Mouse (Mus musculus) MEL (cell line): ENCODE data around the gene Plch1. TPM values are rescaled to one million over a fixed set of nuclear protein-coding genes. Genes with fewer than 3 reads are reported as not detected.

Experiments used
- DNase-seq: peaks from one replicate; pipeline ENCODE4 v3.0.0; 2011; ENCODE audit warnings: low read depth, low spot score
- H3K27ac ChIP-seq: 2 replicates; pipeline ENCODE4 v1.5.1; 2012; ENCODE audit warnings: low read depth, mild to moderate bottlenecking, control low read depth, low read length, moderate library complexity; ENCODE audit not compliant: control insufficient read depth
- H3K27me3 ChIP-seq, 2 experiments: fragments of 150-350 bp in 1 of 2; sonication (generic) in 1 of 2; 2 replicates each; pipeline ENCODE4 v1.6.1; 2012; ENCODE audit warnings: low read length in 2 of 2, mild to moderate bottlenecking in 2 of 2, improper control_type of control experiment in 1 of 2, moderate library complexity in 1 of 2; ENCODE audit not compliant: insufficient read depth in 2 of 2, control insufficient read depth in 1 of 2
- H3K36me3 ChIP-seq, 2 experiments: 2 replicates each; pipeline ENCODE4 v1.6.1; 2012 to 2014; ENCODE audit warnings: low read length in 2 of 2, improper control_type of control experiment in 1 of 2, inconsistent platforms in 1 of 2, mild to moderate bottlenecking in 1 of 2; ENCODE audit not compliant: insufficient read depth in 2 of 2, control insufficient read depth in 1 of 2
- H3K4me1 ChIP-seq, 2 experiments: fragments of 150-350 bp in 1 of 2; sonication (generic) in 1 of 2; 2 replicates each; pipeline ENCODE4 v1.6.1; 2012; ENCODE audit warnings: low read length in 2 of 2, improper control_type of control experiment in 1 of 2, mild to moderate bottlenecking in 1 of 2; ENCODE audit not compliant: insufficient read depth in 2 of 2, control insufficient read depth in 1 of 2
- H3K4me3 ChIP-seq, 2 experiments: fragments of 150-350 bp in 1 of 2; sonication (generic) in 1 of 2; 2 replicates each; pipeline ENCODE4 v1.5.1; 2012; ENCODE audit warnings: low read depth in 2 of 2, low read length in 2 of 2, mild to moderate bottlenecking in 2 of 2, moderate library complexity in 2 of 2, control low read depth in 1 of 2, improper control_type of control experiment in 1 of 2; ENCODE audit not compliant: control insufficient read depth in 1 of 2, insufficient read depth in 1 of 2
- H3K79me2 ChIP-seq: 2 replicates; pipeline ENCODE4 v1.6.1; 2012; ENCODE audit warnings: mild to moderate bottlenecking, low read length, moderate library complexity; ENCODE audit not compliant: control insufficient read depth, poor library complexity, insufficient read depth
- H3K9ac ChIP-seq: 2 replicates; pipeline ENCODE4 v1.6.1; 2012; ENCODE audit warnings: low read depth, mild to moderate bottlenecking, control low read depth, low read length, moderate library complexity; ENCODE audit not compliant: control insufficient read depth, poor library complexity, severe bottlenecking
- H3K9me3 ChIP-seq: fragments of 150-350 bp; sonication (generic); replicated peaks from 2 replicates; pipeline ENCODE4 v1.6.1; 2012; ENCODE audit warnings: mild to moderate bottlenecking, low read length, improper control_type of control experiment, moderate library complexity; ENCODE audit not compliant: insufficient read depth
- CTCF ChIP-seq, 3 experiments: IDR thresholded peaks in 2 of 3; conservative IDR thresholded peaks in 1 of 3; 2 replicates each; pipeline ENCODE4 v1.5.1; 2011 to 2012; ENCODE audit warnings: low read length in 3 of 3, low read depth in 2 of 3, mild to moderate bottlenecking in 2 of 3, improper control_type of control experiment in 1 of 3, inconsistent platforms in 1 of 3, mixed read lengths in 1 of 3, moderate library complexity in 1 of 3; ENCODE audit not compliant: control insufficient read depth in 1 of 3, insufficient read depth in 1 of 3, poor library complexity in 1 of 3, severe bottlenecking in 1 of 3
- ELF1 ChIP-seq: IDR thresholded peaks from 2 replicates; pipeline ENCODE4 v1.6.1; 2014; ENCODE audit warnings: low read depth, mild to moderate bottlenecking, inconsistent platforms, low read length, improper control_type of control experiment, moderate library complexity
- EP300 ChIP-seq, 2 experiments: IDR thresholded peaks; 2 replicates each; pipeline ENCODE4 v1.6.1; 2011; ENCODE audit warnings: improper control_type of control experiment in 2 of 2, low read length in 2 of 2, low read depth in 1 of 2, mild to moderate bottlenecking in 1 of 2
- GABPA ChIP-seq: IDR thresholded peaks from 2 replicates; pipeline ENCODE4 v1.6.1; 2012; ENCODE audit warnings: low read depth, mild to moderate bottlenecking, inconsistent platforms, low read length, improper control_type of control experiment, moderate library complexity
- JUND ChIP-seq: IDR thresholded peaks from 2 replicates; pipeline ENCODE4 v1.6.1; 2011; ENCODE audit warnings: low read depth, mild to moderate bottlenecking, improper control_type of control experiment, low read length
- MAFK ChIP-seq: IDR thresholded peaks from 2 replicates; pipeline ENCODE4 v1.6.1; 2011; ENCODE audit warnings: low read depth, mild to moderate bottlenecking, low read length, improper control_type of control experiment, borderline replicate concordance
- MYC ChIP-seq: IDR thresholded peaks from 2 replicates; pipeline ENCODE4 v1.6.1; 2011; ENCODE audit warnings: low read depth, mild to moderate bottlenecking, low read length, improper control_type of control experiment, moderate library complexity
- NRF1 ChIP-seq: IDR thresholded peaks from 2 replicates; pipeline ENCODE4 v1.6.1; 2014; ENCODE audit warnings: low read depth, mild to moderate bottlenecking, inconsistent platforms, low read length, improper control_type of control experiment, moderate library complexity; ENCODE audit not compliant: poor library complexity, insufficient read depth, severe bottlenecking
- RAD21 ChIP-seq: IDR thresholded peaks from 2 replicates; pipeline ENCODE4 v1.6.1; 2011; ENCODE audit warnings: mild to moderate bottlenecking, low read depth, low read length, improper control_type of control experiment
- RCOR1 ChIP-seq: IDR thresholded peaks from 2 replicates; pipeline ENCODE4 v1.6.1; 2012; ENCODE audit warnings: low read depth, mild to moderate bottlenecking, inconsistent platforms, low read length, improper control_type of control experiment
- UBTF ChIP-seq: IDR thresholded peaks from 2 replicates; pipeline ENCODE4 v1.6.1; 2012; ENCODE audit warnings: low read depth, mild to moderate bottlenecking, inconsistent platforms, low read length, improper control_type of control experiment, moderate library complexity, borderline replicate concordance; ENCODE audit not compliant: insufficient read depth
- USF1 ChIP-seq: IDR thresholded peaks from 2 replicates; pipeline ENCODE4 v1.6.1; 2014; ENCODE audit warnings: low read depth, mild to moderate bottlenecking, inconsistent platforms, low read length, improper control_type of control experiment, moderate library complexity
- USF2 ChIP-seq, 2 experiments: IDR thresholded peaks; 2 replicates each; pipeline ENCODE4 v1.6.1; 2011 to 2012; ENCODE audit warnings: improper control_type of control experiment in 2 of 2, low read length in 2 of 2, borderline replicate concordance in 1 of 2, inconsistent platforms in 1 of 2, low read depth in 1 of 2, mild to moderate bottlenecking in 1 of 2; ENCODE audit not compliant: insufficient read depth in 1 of 2
- ZKSCAN1 ChIP-seq: IDR thresholded peaks from 2 replicates; pipeline ENCODE4 v1.6.1; 2012; ENCODE audit warnings: low read depth, mild to moderate bottlenecking, inconsistent platforms, low read length, improper control_type of control experiment, moderate library complexity
- polyA plus RNA-seq, 2 experiments: library from polyadenylated mRNA; stranded (reverse) in 1 of 2; unstranded in 1 of 2; fragments of >175 nt in 1 of 2; fragments of >200 nt in 1 of 2; gene quantifications; 2 replicates each; pipeline versions ENCODE4 v1.2.1 to v1.2.4; 2012; ENCODE audit warnings: low replicate concordance in 2 of 2, low read depth in 1 of 2; ENCODE audit not compliant: insufficient read length in 2 of 2, insufficient read depth in 1 of 2, missing spikeins in 1 of 2
- total RNA-seq: library from RNA; depleted of rRNA; stranded (reverse); fragments of 300-350 nt; gene quantifications from 2 replicates; pipeline ENCODE4 v1.2.3, GENCODE M21; 2012; rRNA removed

Gene Plch1
- total RNA-seq (0.13 and 0.23 TPM in 2 replicates), polyA plus RNA-seq (under 1 TPM in 1 of 2 experiments, not detected in 1; 0.01 TPM)

- Histone ChIP-seq H3K27ac (no peak within 1 kb of the TSS), H3K4me3 (no peak within 1 kb of the TSS), H3K9me3 (no peaks in the 10 kb centered on the region), H3K4me1 (no peaks in the 10 kb centered on the region), H3K36me3 (no peaks in the 10 kb centered on the region), H3K79me2 (no peaks in the 10 kb centered on the region), H3K27me3 (peaks cover 0 to 1% of the 10 kb centered on the region in 2 experiments; a peak in 1 of 4 replicates), H3K9ac (no peak within 1 kb of the TSS)
- TF ChIP-seq CTCF (IDR thresholded peaks at IDR 0.05 in 2 of 3, conservative IDR thresholded peaks at IDR 0.05 in 1 of 3; ENCODE audit: control insufficient read depth in 1 of 3, insufficient read depth in 1 of 3, low read depth in 2 of 3, low read length in 3 of 3, poor library complexity in 1 of 3, severe bottlenecking in 1 of 3) (no peak), MYC (no peak), ELF1 (no peak), GABPA (no peak), JUND (no peak), RAD21 (no peak), USF1 (no peak), RCOR1 (no peak), ZKSCAN1 (no peak)
- DNase-seq: no peak
Observed at GRCm38 (mm10) chr3:63899309-63899695, at the start of gene Plch1. Plch1 (minus strand) TSS chr3:63899472.

DNA sequence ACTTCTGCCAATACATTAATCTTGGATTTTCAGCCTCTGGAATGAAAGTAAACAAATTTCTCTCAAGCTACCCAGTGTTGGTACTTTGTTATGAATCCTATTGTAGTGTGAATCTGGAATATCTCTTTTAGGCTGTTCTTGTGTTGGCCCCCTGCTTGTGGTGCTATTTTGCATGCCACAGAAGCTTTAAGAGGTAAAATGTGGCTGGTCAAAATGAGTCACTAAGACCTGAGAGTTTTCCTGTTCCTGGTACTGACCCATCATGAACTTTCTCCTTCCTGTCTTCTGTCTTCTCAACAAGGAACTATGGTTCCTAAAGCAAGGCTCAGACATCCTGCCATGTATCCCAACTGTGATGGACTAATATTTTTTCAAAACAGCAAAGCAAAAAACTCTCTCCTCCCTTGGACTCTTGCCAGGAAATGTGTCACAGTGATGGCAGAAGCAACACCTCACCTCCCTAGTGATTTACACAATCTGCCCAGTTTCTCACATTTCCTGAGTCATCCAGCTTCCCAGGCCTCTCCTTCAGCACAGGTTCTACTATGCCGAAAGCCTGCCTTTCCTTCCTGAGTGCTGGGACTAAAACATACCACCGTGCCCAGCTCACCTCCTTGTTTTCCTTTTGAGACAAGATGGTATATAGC lies 42.1 kb upstream of the Plch1 start:
- no peak overlapping the region for H3K27ac ChIP-seq
- H3K9me3 ChIP-seq: no peaks in the 10 kb centered on the region
- H3K79me2 ChIP-seq: no peaks in the 10 kb centered on the region
- no peak overlapping the region for H3K4me3 ChIP-seq
- no peaks in the 10 kb centered on the region for H3K27me3 ChIP-seq
- DNase-seq: no peak
- H3K4me1 ChIP-seq: no peaks in the 10 kb centered on the region
- TF ChIP-seq USF2 (IDR thresholded peaks at IDR 0.05; ENCODE audit: borderline replicate concordance in 1 of 2, insufficient read depth in 1 of 2, low read depth in 1 of 2, low read length in 2 of 2) (no peak), UBTF (no peak)
- peaks cover 0 to 10% of the 10 kb centered on the region in 2 experiments; a peak in 2 of 4 replicates for H3K36me3 ChIP-seq
- no peak overlapping the region for H3K9ac ChIP-seq

GRCm38 (mm10) chr3:63938928-63939327 lies 39.7 kb upstream of the Plch1 start:
- H3K79me2 ChIP-seq: no peaks in the 10 kb centered on the region
- no peak for DNase-seq
- H3K4me3 ChIP-seq: no peak overlapping the region
- no peaks in the 10 kb centered on the region for H3K9me3 ChIP-seq
- no peaks in the 10 kb centered on the region for H3K27me3 ChIP-seq
- no peak overlapping the region for H3K27ac ChIP-seq
- no peak overlapping the region for H3K9ac ChIP-seq
- TF ChIP-seq NRF1 (no peak), MYC (no peak), JUND (no peak), EP300 (IDR thresholded peaks at IDR 0.05; ENCODE audit: low read depth in 1 of 2, low read length in 2 of 2) (no peak), MAFK (no peak)
- no peaks in the 10 kb centered on the region for H3K4me1 ChIP-seq
- H3K36me3 ChIP-seq: peaks cover 0 to 10% of the 10 kb centered on the region in 2 experiments; a peak in 2 of 4 replicates
